15 mouse cellular contexts compared by ENCODE assay signal in genomic region chr6:30883491-30883890, GRCm38 (mm10). TPM values are rescaled to one million over a fixed set of nuclear protein-coding genes. Genes with fewer than 3 reads are reported as not detected.
DNase-seq lines count a peak whose midpoint lies in the region; ATAC-seq and TF ChIP-seq lines count a peak whose summit lies in the region.
"Had no signal": no experiment of that assay in that cellular context is flagged by ENCODE, and none has a peak within 500 bp of the region (broad histone marks: within the 10 kb centered on the region; RNA-seq: fewer than 3 reads in every experiment).

No protein-coding gene starts in this region.

- no peaks in the 10 kb centered on the region for H3K27me3 ChIP-seq in forebrain, embryonic 14.5 days (replicated peaks; ENCODE audit: control insufficient read depth, insufficient read depth, low read length)
- H3K27me3 ChIP-seq in forebrain, embryonic 12.5 days: no peaks in the 10 kb centered on the region
- H3K27me3 ChIP-seq in stomach, postnatal 0 days (ENCODE audit: control insufficient read depth, insufficient read depth, low read length): no peaks in the 10 kb centered on the region
- H3K27me3 ChIP-seq: embryonic facial prominence, embryonic 13.5 days; limb, embryonic 15.5 days; midbrain, embryonic 13.5 days had no signal

- no peak overlapping the region for H3K4me3 ChIP-seq in forebrain, embryonic 14.5 days (ENCODE audit: low read depth, low read length)
- H3K4me3 ChIP-seq in forebrain, embryonic 12.5 days (replicated peaks): no peak overlapping the region
- H3K4me3 ChIP-seq in stomach, postnatal 0 days (ENCODE audit: low read depth, low read length): no peak overlapping the region
- H3K4me3 ChIP-seq: embryonic facial prominence, embryonic 13.5 days; limb, embryonic 15.5 days; midbrain, embryonic 13.5 days had no signal

- DNase-seq in forebrain, embryonic 14.5 days (ENCODE audit: low spot score): peak; percentile 46
- DNase-seq in right cerebral cortex, postnatal 4 days: peak; percentile 3
- DNase-seq in right cerebral cortex, adult 2 months (ENCODE audit: low spot score in 2 of 2): no peak
- DNase-seq in natural killer cell, adult 2 months (ENCODE audit: low spot score in 2 of 2): no peak
- no peak for DNase-seq in stomach, postnatal 0 days (ENCODE audit: low spot score)
- DNase-seq in left cerebral cortex, postnatal 25 days (ENCODE audit: low spot score in 2 of 2): no peak
- DNase-seq: heart, adult 11 months; kidney, adult 9 months; thymus, postnatal 4 days had no signal

- no peak for TF ChIP-seq EP300 in stomach, postnatal 0 days (optimal IDR thresholded peaks at IDR 0.05)

- 83% methylated on average over 4 of the region's 4 CpGs for WGBS in forebrain, embryonic 14.5 days
- 91% methylated on average over 4 of the region's 4 CpGs for WGBS in forebrain, embryonic 12.5 days
- WGBS in stomach, postnatal 0 days: 69% methylated on average over 4 of the region's 4 CpGs

- TF ChIP-seq CTCF in stomach, postnatal 0 days (IDR thresholded peaks at IDR 0.05; ENCODE audit: low read depth): no peak

- no peak overlapping the region for H3K9ac ChIP-seq in forebrain, embryonic 14.5 days (ENCODE audit: low read length)
- H3K9ac ChIP-seq in forebrain, embryonic 12.5 days: no peak overlapping the region
- H3K9ac ChIP-seq in stomach, postnatal 0 days (ENCODE audit: low read length): no peak overlapping the region
- H3K9ac ChIP-seq: embryonic facial prominence, embryonic 13.5 days; limb, embryonic 15.5 days; midbrain, embryonic 13.5 days had no signal

- peaks cover 21% of the 10 kb centered on the region for H3K36me3 ChIP-seq in forebrain, embryonic 14.5 days (ENCODE audit: control insufficient read depth, insufficient read depth, low read length)
- H3K36me3 ChIP-seq in forebrain, embryonic 12.5 days (replicated peaks): peaks cover 34% of the 10 kb centered on the region
- peaks cover 12% of the 10 kb centered on the region; the same call in 1 of the 2 replicates for H3K36me3 ChIP-seq in stomach, postnatal 0 days (ENCODE audit: control insufficient read depth, insufficient read depth, low read length)

- H3K4me2 ChIP-seq in forebrain, embryonic 14.5 days (ENCODE audit: low read length): no peak overlapping the region
- no peak overlapping the region for H3K4me2 ChIP-seq in forebrain, embryonic 12.5 days
- no peak overlapping the region for H3K4me2 ChIP-seq in stomach, postnatal 0 days (replicated peaks; ENCODE audit: low read depth)
- H3K4me2 ChIP-seq: embryonic facial prominence, embryonic 13.5 days; limb, embryonic 15.5 days; midbrain, embryonic 13.5 days had no signal

- intact Hi-C loops in left cerebral cortex, postnatal 25 days (cut with DNase I): no loop called here

- no peaks in the 10 kb centered on the region for H3K4me1 ChIP-seq in forebrain, embryonic 14.5 days (ENCODE audit: control insufficient read depth, insufficient read depth, low read length)
- no peaks in the 10 kb centered on the region for H3K4me1 ChIP-seq in forebrain, embryonic 12.5 days
- no peaks in the 10 kb centered on the region for H3K4me1 ChIP-seq in stomach, postnatal 0 days (replicated peaks; ENCODE audit: control insufficient read depth, insufficient read depth)
- H3K4me1 ChIP-seq: embryonic facial prominence, embryonic 13.5 days; limb, embryonic 15.5 days; midbrain, embryonic 13.5 days had no signal

- no peaks in the 10 kb centered on the region for H3K9me3 ChIP-seq in forebrain, embryonic 14.5 days (replicated peaks; ENCODE audit: control insufficient read depth, low read length)
- H3K9me3 ChIP-seq in forebrain, embryonic 12.5 days: no peaks in the 10 kb centered on the region
- H3K9me3 ChIP-seq in stomach, postnatal 0 days (ENCODE audit: control insufficient read depth, low read length): no peaks in the 10 kb centered on the region
- H3K9me3 ChIP-seq: embryonic facial prominence, embryonic 13.5 days; limb, embryonic 15.5 days; midbrain, embryonic 13.5 days had no signal

- ATAC-seq in forebrain, embryonic 14.5 days: no peak
- ATAC-seq in forebrain, embryonic 12.5 days (ENCODE audit: low FRiP score): no peak
- peak; percentile 86 for ATAC-seq in granulocyte monocyte progenitor cell, adult 5-6 weeks (replicated peaks; ENCODE audit: poor library complexity, severe bottlenecking)
- ATAC-seq in stomach, postnatal 0 days (ENCODE audit: low FRiP score, low TSS enrichment): no peak
- ATAC-seq: midbrain, embryonic 13.5 days had no signal

- H3K27ac ChIP-seq in forebrain, embryonic 14.5 days (ENCODE audit: low read depth, low read length): no peak overlapping the region
- no peak overlapping the region for H3K27ac ChIP-seq in forebrain, embryonic 12.5 days
- no peak overlapping the region for H3K27ac ChIP-seq in stomach, postnatal 0 days (replicated peaks)
- H3K27ac ChIP-seq: embryonic facial prominence, embryonic 13.5 days; limb, embryonic 15.5 days; midbrain, embryonic 13.5 days had no signal

RNA-seq across cellular contexts. Expression of gene Copg2, which starts 13.1 kb away (rescaled TPM):
- 37.2 and 40.3 TPM in 2 replicates for polyA plus RNA-seq in forebrain, embryonic 14.5 days (2014; fragmentation: Nextera tagmentation; extraction: Ambion mirVana)
- polyA plus RNA-seq in forebrain, embryonic 12.5 days (2016; fragmentation: Nextera tagmentation; extraction: Ambion mirVana): 31.5 and 37.9 TPM in 2 replicates
- total RNA-seq in granulocyte monocyte progenitor cell, adult 5-6 weeks (2014; fragmentation: Nextera tagmentation): 17.4 and 23.8 TPM in 2 replicates
- total RNA-seq in granulocyte monocyte progenitor cell, adult 5-6 weeks (2017): 40.1 and 44.7 TPM in 2 replicates
- polyA plus RNA-seq in stomach, postnatal 0 days (2015; fragmentation: Nextera tagmentation; extraction: Ambion mirVana): 15.4 and 16.4 TPM in 2 replicates
- 10 to 100 TPM; 71.5 to 74.2 TPM for total RNA-seq in left cerebral cortex, postnatal 25 days (2021)

RNA-seq across cellular contexts. Expression of gene Tsga13, which starts 31.9 kb away (rescaled TPM):
- not detected in 2 replicates for polyA plus RNA-seq in forebrain, embryonic 14.5 days (2014; fragmentation: Nextera tagmentation; extraction: Ambion mirVana)
- 0.45 and 0.53 TPM in 2 replicates for polyA plus RNA-seq in forebrain, embryonic 12.5 days (2016; fragmentation: Nextera tagmentation; extraction: Ambion mirVana)
- total RNA-seq in granulocyte monocyte progenitor cell, adult 5-6 weeks (2014; fragmentation: Nextera tagmentation): not detected in 2 replicates
- not detected in 2 replicates for total RNA-seq in granulocyte monocyte progenitor cell, adult 5-6 weeks (2017)
- polyA plus RNA-seq in stomach, postnatal 0 days (2015; fragmentation: Nextera tagmentation; extraction: Ambion mirVana): 0.22 and 0.23 TPM in 2 replicates
- not detected for total RNA-seq in left cerebral cortex, postnatal 25 days (2021)
- total RNA-seq: hematopoietic stem cell, adult 5-6 weeks had no signal
- polyA plus RNA-seq: embryonic facial prominence, embryonic 13.5 days had no signal

Comparison
In these comparisons a context has a peak if more than half of its experiments do, and no peak if none do; other contexts are left out.
1. DNase-seq: peak in forebrain, embryonic 14.5 days (single experiment) and right cerebral cortex, postnatal 4 days (single experiment); none in right cerebral cortex, adult 2 months (0 of 2), natural killer cell, adult 2 months (0 of 2), stomach, postnatal 0 days (single experiment) and left cerebral cortex, postnatal 25 days (0 of 2).